Mouse (Mus musculus): ENCODE results near the gene Lrrc4. TPM values are rescaled to one million over a fixed set of nuclear protein-coding genes. Genes with fewer than 3 reads are reported as not detected.

Gene Lrrc4
- polyA plus RNA-seq, 1 experiment: 0.72 TPM

DNA sequence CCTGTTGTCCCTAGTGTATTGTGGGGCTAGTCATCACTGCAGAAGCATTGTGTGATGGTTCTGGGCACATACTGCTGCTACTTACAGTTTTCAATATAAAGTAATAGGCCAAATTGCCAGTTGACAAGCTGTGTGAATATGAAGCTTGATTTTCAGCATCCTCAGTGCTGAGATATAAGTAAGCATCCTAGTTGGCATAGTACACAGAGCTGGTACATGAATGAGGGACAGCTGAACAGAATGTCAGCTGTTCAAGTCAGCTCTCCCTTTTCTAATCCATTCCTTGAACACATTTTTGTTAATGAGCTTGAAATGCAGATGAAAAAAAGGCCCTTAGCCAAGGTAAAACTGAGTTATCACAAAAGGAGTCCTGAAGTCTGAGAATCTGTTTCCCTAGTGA lies 138.9 kb downstream of the Lrrc4 start:
- Histone ChIP-seq H3K27ac (ENCODE audit: insufficient read depth, low read length) (no peak overlapping the region), H3K9me3 (replicated peaks; ENCODE audit: control insufficient read depth, insufficient read depth, low read length, poor library complexity, severe bottlenecking) (no peaks in the 10 kb centered on the region), H3K9ac (ENCODE audit: low read depth, poor library complexity, severe bottlenecking) (no peak overlapping the region), H3K27me3 (ENCODE audit: control insufficient read depth, insufficient read depth, low read length, poor library complexity, severe bottlenecking) (no peaks in the 10 kb centered on the region), H3K4me1 (ENCODE audit: control insufficient read depth, insufficient read depth, low read length) (peaks cover 2% of the 10 kb centered on the region), H3K4me3 (ENCODE audit: low read depth, low read length) (no peak overlapping the region), H3K36me3 (ENCODE audit: control insufficient read depth, insufficient read depth, low read length, poor library complexity, severe bottlenecking) (no peaks in the 10 kb centered on the region)
- TF ChIP-seq POLR2A (IDR thresholded peaks at IDR 0.05; ENCODE audit: insufficient read depth, low read length): no peak
- TF ChIP-seq CTCF (IDR thresholded peaks at IDR 0.05; ENCODE audit: low read depth, low read length): no peak
- no peak for TF ChIP-seq EP300 (IDR thresholded peaks at IDR 0.05; ENCODE audit: insufficient read depth, low read depth, low read length)

DNA sequence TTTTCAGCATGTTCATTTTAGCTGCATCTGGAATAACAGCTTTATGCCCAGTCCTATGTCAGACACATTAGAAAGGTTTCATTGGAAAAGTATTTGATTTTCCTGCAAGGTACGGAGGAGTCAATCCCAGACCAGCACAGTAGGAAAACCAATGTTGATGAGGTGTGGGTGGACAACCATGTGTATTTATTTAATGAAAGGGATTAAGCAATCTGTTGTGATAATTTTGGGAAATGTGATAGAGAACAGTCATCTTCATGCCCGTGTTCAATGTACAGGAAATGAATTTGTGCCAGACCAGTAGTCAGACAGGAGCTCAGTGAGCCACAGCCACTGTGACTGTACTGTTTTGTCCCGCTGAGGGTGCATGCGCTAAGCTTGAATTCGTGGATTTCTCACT lies 143.8 kb downstream of the Lrrc4 start:
- no peak for TF ChIP-seq CTCF (IDR thresholded peaks at IDR 0.05; ENCODE audit: low read depth, low read length)
- TF ChIP-seq POLR2A (IDR thresholded peaks at IDR 0.05; ENCODE audit: insufficient read depth, low read length): no peak
- no peak for TF ChIP-seq EP300 (IDR thresholded peaks at IDR 0.05; ENCODE audit: insufficient read depth, low read depth, low read length)
- Histone ChIP-seq H3K4me1 (ENCODE audit: control insufficient read depth, insufficient read depth, low read length) (no peaks in the 10 kb centered on the region), H3K27ac (ENCODE audit: insufficient read depth, low read length) (no peak overlapping the region), H3K27me3 (ENCODE audit: control insufficient read depth, insufficient read depth, low read length, poor library complexity, severe bottlenecking) (no peaks in the 10 kb centered on the region), H3K9me3 (replicated peaks; ENCODE audit: control insufficient read depth, insufficient read depth, low read length, poor library complexity, severe bottlenecking) (no peaks in the 10 kb centered on the region), H3K36me3 (ENCODE audit: control insufficient read depth, insufficient read depth, low read length, poor library complexity, severe bottlenecking) (no peaks in the 10 kb centered on the region), H3K4me3 (ENCODE audit: low read depth, low read length) (no peak overlapping the region), H3K9ac (ENCODE audit: low read depth, poor library complexity, severe bottlenecking) (no peak overlapping the region)

DNA sequence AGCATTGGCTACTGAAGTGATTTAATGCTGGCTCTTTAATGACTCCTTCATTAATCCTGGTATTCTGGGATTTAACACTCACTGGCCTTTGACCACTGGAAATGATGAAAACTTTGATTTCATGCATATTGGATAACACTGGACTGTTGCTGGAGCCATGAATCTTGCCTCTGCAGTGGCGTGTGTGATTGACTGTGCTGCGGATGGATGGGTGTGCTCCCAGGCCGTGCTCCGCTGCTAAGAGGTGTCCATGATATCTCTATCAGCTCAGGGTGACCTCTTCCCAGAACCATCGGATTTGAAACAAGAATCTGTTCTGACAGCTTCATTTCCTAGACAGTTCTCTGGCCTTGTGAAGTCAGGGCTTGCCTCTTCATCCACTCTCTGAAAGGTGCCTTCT lies 145.8 kb downstream of the Lrrc4 start:
- Histone ChIP-seq H3K4me3 (ENCODE audit: low read depth, low read length) (no peak overlapping the region), H3K9me3 (replicated peaks; ENCODE audit: control insufficient read depth, insufficient read depth, low read length, poor library complexity, severe bottlenecking) (no peaks in the 10 kb centered on the region), H3K27ac (ENCODE audit: insufficient read depth, low read length) (no peak overlapping the region), H3K36me3 (ENCODE audit: control insufficient read depth, insufficient read depth, low read length, poor library complexity, severe bottlenecking) (no peaks in the 10 kb centered on the region), H3K9ac (ENCODE audit: low read depth, poor library complexity, severe bottlenecking) (no peak overlapping the region), H3K27me3 (ENCODE audit: control insufficient read depth, insufficient read depth, low read length, poor library complexity, severe bottlenecking) (no peaks in the 10 kb centered on the region), H3K4me1 (ENCODE audit: control insufficient read depth, insufficient read depth, low read length) (no peaks in the 10 kb centered on the region)
- TF ChIP-seq POLR2A (IDR thresholded peaks at IDR 0.05; ENCODE audit: insufficient read depth, low read length): no peak
- TF ChIP-seq EP300 (IDR thresholded peaks at IDR 0.05; ENCODE audit: insufficient read depth, low read depth, low read length): no peak
- TF ChIP-seq CTCF (IDR thresholded peaks at IDR 0.05; ENCODE audit: low read depth, low read length): no peak

DNA sequence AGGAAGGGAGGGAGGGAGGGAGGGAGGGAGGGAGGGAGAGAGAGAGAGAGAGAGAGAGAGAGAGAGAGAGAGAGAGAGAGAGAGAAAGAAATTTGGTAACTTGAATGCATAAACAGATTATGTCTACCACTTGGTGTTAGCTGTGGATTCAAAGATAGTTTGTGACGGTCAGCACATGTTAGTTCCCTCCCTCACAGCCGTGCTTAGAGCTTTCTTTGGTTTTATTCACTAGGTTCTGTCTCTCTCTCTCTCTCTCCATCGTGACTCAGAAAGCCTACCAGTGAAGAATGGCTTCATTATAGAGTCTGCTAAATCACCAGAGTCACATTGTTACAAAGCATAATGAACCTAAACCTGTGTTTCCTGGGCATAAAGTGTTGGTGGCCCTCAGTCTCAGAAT lies 146.5 kb downstream of the Lrrc4 start:
- no peaks in the 10 kb centered on the region for H3K9me3 ChIP-seq (replicated peaks; ENCODE audit: control insufficient read depth, insufficient read depth, low read length, poor library complexity, severe bottlenecking)
- no peaks in the 10 kb centered on the region for H3K36me3 ChIP-seq (ENCODE audit: control insufficient read depth, insufficient read depth, low read length, poor library complexity, severe bottlenecking)
- no peaks in the 10 kb centered on the region for H3K4me1 ChIP-seq (ENCODE audit: control insufficient read depth, insufficient read depth, low read length)
- H3K4me3 ChIP-seq (ENCODE audit: low read depth, low read length): no peak overlapping the region
- TF ChIP-seq EP300 (IDR thresholded peaks at IDR 0.05; ENCODE audit: insufficient read depth, low read depth, low read length) (no peak), CTCF (IDR thresholded peaks at IDR 0.05; ENCODE audit: low read depth, low read length) (no peak), POLR2A (IDR thresholded peaks at IDR 0.05; ENCODE audit: insufficient read depth, low read length) (no peak)
- no peak overlapping the region for H3K9ac ChIP-seq (ENCODE audit: low read depth, poor library complexity, severe bottlenecking)
- no peaks in the 10 kb centered on the region for H3K27me3 ChIP-seq (ENCODE audit: control insufficient read depth, insufficient read depth, low read length, poor library complexity, severe bottlenecking)
- no peak overlapping the region for H3K27ac ChIP-seq (ENCODE audit: insufficient read depth, low read length)

DNA sequence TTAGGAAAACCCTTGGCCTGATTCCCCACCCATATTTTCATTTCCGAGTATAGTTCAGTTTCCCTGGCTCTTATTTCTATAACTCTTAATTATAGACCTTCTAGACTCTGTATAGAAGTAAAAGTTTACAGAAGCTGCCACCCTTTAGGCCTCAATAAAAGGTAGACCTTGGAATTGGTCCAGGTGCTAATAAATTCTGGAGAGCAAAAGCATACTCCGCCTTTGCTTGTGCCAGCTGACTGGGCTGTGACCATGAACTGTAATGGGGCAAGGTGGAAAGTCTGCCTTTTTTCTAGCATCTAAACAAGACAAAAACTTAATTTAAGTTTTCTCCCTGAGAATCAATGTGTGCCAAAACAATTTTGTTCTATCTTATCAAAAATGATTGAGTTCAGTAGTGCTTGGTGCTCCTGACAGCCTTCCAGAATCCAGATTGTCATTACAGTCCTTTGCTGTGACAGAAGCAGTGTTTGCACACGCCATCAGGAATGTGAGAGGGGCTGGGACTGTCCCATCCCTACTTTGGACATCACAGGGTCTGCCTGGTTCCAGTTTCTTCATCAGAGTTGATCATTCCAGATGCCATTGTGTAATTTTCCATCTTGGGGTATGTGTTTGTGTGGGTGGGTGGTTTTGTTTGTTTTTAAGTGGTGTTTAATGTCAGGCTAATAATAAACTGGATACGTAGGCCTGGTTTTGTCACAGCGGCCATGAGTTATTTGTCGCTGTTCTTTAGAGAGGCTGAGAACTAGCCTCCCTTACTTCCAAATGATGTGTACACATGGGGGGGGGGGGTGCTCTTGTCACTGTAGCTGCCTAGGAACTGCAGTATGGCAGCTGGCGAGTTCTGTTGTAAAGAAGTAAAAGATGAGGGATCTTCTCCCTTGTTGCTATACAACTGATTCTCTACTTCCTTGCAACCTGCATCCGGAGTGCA lies 149.8 kb downstream of the Lrrc4 start:
- Histone ChIP-seq H3K9me3 (replicated peaks; ENCODE audit: control insufficient read depth, insufficient read depth, low read length, poor library complexity, severe bottlenecking) (no peaks in the 10 kb centered on the region), H3K9ac (ENCODE audit: low read depth, poor library complexity, severe bottlenecking) (no peak overlapping the region), H3K27me3 (ENCODE audit: control insufficient read depth, insufficient read depth, low read length, poor library complexity, severe bottlenecking) (no peaks in the 10 kb centered on the region), H3K4me3 (ENCODE audit: low read depth, low read length) (no peak overlapping the region), H3K4me1 (ENCODE audit: control insufficient read depth, insufficient read depth, low read length) (no peaks in the 10 kb centered on the region), H3K27ac (ENCODE audit: insufficient read depth, low read length) (no peak overlapping the region), H3K36me3 (ENCODE audit: control insufficient read depth, insufficient read depth, low read length, poor library complexity, severe bottlenecking) (no peaks in the 10 kb centered on the region)
- TF ChIP-seq POLR2A (IDR thresholded peaks at IDR 0.05; ENCODE audit: insufficient read depth, low read length) (no peak), EP300 (IDR thresholded peaks at IDR 0.05; ENCODE audit: insufficient read depth, low read depth, low read length) (no peak), CTCF (IDR thresholded peaks at IDR 0.05; ENCODE audit: low read depth, low read length) (no peak)

DNA sequence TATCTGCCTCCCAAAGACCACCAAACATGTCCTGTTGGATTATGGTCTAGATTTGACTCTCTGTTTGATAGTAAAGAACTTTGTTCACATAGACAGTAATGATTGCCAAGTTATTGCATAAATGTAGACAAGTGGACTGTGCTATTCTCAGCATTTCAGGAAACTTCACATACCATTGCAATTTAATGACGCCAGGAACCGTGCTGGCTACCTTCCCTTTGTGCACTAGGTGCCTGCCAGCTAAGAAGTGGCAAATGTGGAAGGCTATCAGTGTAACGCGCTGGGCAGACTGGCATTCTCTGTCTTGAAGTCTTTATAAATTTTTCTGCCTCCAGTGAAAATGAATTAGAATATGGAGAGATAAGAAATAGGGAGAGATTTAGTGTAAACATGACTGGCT lies 151.0 kb downstream of the Lrrc4 start:
- no peaks in the 10 kb centered on the region for H3K36me3 ChIP-seq (ENCODE audit: control insufficient read depth, insufficient read depth, low read length, poor library complexity, severe bottlenecking)
- no peaks in the 10 kb centered on the region for H3K27me3 ChIP-seq (ENCODE audit: control insufficient read depth, insufficient read depth, low read length, poor library complexity, severe bottlenecking)
- no peak for TF ChIP-seq EP300 (IDR thresholded peaks at IDR 0.05; ENCODE audit: insufficient read depth, low read depth, low read length)
- TF ChIP-seq POLR2A (IDR thresholded peaks at IDR 0.05; ENCODE audit: insufficient read depth, low read length): no peak
- no peak for TF ChIP-seq CTCF (IDR thresholded peaks at IDR 0.05; ENCODE audit: low read depth, low read length)
- no peaks in the 10 kb centered on the region for H3K4me1 ChIP-seq (ENCODE audit: control insufficient read depth, insufficient read depth, low read length)
- no peaks in the 10 kb centered on the region for H3K9me3 ChIP-seq (replicated peaks; ENCODE audit: control insufficient read depth, insufficient read depth, low read length, poor library complexity, severe bottlenecking)
- no peak overlapping the region for H3K9ac ChIP-seq (ENCODE audit: low read depth, poor library complexity, severe bottlenecking)
- H3K4me3 ChIP-seq (ENCODE audit: low read depth, low read length): no peak overlapping the region
- no peak overlapping the region for H3K27ac ChIP-seq (ENCODE audit: insufficient read depth, low read length)

All from ES-Bruce4 (cell line).